Mouse (Mus musculus) gastrocnemius, postnatal 4 days (tissue): ENCODE data around the gene Mtmr6. TPM values are rescaled to one million over a fixed set of nuclear protein-coding genes. Genes with fewer than 3 reads are reported as not detected.
A peak's percentile ranks its signal among the peaks of the same experiment; 100 is the strongest.

Experiments used
- DNase-seq, 2 experiments: peaks; one replicate each; pipeline ENCODE4 v3.0.0; 2021 to 2022; ENCODE audit warnings: low spot score in 2 of 2, mixed read lengths in 2 of 2
- long read RNA-seq, 2 experiments: library from polyadenylated mRNA; stranded (forward); transcript quantifications; one replicate each; pipeline ENCODE4 v2.0.0; 2021
- total RNA-seq, 2 experiments: library from RNA; stranded (reverse); gene quantifications; 2 replicates each; pipeline ENCODE4 v1.2.3; 2021

The Mtmr6 gene
- 10 to 100 TPM; 30.8 to 33.8 TPM for total RNA-seq
- long read RNA-seq, experiment 1, transcript Mtmr6-201 (14 exons, 3,813 nt) = major isoform, 51 of 61 reads
- long read RNA-seq, experiment 1, partial matches to known transcripts = 0 of 61 reads
- long read RNA-seq, experiment 1, other reads (novel, unspliced or antisense) = 9 of 61 reads
- long read RNA-seq, experiment 2, transcript Mtmr6-201 (14 exons, 3,813 nt) = major isoform, 56 of 68 reads
- long read RNA-seq, experiment 2, partial matches to known transcripts = 0 of 68 reads
- long read RNA-seq, experiment 2, other reads (novel, unspliced or antisense) = 11 of 68 reads

DNA sequence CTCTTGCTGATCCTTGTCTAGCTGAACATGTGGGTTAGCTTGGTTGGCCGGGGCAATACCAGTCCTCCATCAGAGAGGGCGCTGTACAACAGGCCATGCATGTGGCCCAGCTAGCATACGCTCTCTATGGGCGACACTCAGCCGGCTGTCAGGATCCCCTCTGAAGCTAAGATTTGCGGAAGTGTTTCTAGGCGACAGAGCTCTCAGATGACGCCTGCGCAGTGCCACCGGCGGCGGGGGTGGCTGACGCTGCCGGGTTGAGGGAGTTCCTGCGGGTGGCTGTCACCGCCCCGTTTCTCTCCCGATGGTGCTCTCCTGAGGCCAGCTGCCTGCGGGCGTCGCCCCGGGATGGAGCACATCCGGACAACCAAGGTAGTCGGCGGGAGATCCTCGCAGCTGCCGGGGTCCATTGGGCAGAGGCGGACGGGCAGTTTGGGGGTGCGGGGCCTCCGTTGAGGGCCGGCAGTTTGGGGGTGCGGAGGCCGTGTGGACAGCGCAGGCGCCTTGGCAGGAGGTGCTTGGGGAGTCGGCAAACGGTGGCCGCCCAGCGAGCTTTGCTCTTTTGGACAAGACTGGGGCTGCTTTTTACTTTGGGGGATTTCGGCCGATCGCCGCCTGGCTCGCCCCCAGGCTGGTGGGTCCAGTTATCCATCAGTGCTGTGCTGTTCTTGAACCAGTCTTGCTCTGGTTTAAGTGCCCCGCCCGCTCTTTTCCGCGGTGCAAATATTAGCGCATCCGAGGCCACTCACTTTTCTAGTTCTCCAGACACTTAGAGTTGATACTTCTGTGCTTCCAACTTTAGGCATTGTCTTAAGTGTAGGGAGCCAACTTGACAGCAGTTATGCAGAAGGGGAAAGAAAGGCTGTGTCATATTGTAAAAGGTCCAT is at the start of gene Mtmr6:
Gene Mtmr6 (plus strand): TSS at position 239 of the 887 bp plus-strand sequence.
- peak; percentile 85 to 91 for DNase-seq

DNA sequence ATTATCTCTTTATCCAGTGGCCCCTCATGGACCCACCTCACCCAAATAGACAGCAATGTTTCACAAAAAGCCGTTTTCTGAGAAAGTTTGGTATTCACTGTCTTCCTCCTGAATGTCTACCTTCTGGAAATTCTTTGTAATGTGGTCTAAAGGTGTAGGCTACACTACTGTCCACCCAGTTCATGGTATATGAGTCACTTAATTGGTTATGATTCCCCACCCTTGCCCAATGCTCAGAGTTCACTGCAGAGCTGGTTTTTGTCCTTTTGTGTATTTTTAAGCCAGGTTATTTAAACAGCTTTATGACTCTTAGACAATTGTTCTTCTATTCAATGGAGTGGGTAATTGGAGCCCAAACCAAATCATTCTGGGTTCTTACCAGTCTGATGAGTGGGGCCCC is 48.9 kb upstream of the Mtmr6 start:
- DNase-seq = no peak

- no peak for DNase-seq
These were observed 47.4 kb upstream of the Mtmr6 start for GRCm38 (mm10) chr14:60217616-60218015.

- DNase-seq = no peak
These were observed 45.1 kb upstream of the Mtmr6 start for GRCm38 (mm10) chr14:60219886-60220285.

DNA sequence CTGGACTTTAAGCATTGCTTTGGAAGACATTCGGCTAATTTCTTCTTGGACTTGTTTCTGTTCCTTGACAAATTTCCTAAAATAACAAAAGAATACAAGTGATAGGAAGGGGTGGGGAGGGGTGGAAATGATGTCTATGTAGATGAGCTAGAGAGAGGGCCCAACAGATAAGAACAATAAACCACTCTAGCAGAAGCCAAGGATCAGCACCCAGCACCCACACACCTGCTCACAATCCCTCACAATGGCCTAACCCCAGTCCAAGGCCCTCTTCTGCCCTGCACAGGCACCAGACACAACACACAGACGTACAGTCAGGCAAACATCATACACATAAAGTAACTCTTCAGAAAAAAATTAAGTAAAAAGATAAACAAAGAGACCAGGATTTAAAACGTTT is 26.5 kb upstream of the Mtmr6 start:
- no peak for DNase-seq

DNA sequence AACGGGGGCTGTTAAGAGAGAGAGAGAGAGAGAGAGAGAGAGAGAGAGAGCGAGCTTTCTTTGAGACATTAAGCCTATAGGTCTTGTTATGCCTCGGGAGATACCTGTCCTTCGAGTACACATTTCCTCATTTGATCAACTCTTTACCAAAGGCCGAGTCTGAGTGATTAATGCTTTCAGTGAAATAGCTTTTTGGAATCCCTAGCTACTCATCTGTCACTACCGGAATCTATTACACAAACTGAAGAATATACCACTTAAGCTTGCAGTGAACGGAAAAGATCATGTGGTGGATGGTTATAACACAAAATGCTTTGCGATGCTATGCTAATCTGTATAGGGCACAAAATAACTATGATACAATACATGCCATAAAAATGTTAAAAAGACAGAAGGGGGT is 14.7 kb upstream of the Mtmr6 start:
- no peak for DNase-seq

- DNase-seq = no peak
These were observed 14.1 kb upstream of the Mtmr6 start for GRCm38 (mm10) chr14:60250879-60251278.

- peak; percentile 94 to 99 for DNase-seq
These were observed 13.6 kb upstream of the Mtmr6 start, which contains the start of the genes Nupl1 and Gm49336 for GRCm38 (mm10) chr14:60251281-60252003. TSS of gene Nupl1 (minus strand) at chr14:60251431. TSS of gene Gm49336 (minus strand) at chr14:60251507.

DNA sequence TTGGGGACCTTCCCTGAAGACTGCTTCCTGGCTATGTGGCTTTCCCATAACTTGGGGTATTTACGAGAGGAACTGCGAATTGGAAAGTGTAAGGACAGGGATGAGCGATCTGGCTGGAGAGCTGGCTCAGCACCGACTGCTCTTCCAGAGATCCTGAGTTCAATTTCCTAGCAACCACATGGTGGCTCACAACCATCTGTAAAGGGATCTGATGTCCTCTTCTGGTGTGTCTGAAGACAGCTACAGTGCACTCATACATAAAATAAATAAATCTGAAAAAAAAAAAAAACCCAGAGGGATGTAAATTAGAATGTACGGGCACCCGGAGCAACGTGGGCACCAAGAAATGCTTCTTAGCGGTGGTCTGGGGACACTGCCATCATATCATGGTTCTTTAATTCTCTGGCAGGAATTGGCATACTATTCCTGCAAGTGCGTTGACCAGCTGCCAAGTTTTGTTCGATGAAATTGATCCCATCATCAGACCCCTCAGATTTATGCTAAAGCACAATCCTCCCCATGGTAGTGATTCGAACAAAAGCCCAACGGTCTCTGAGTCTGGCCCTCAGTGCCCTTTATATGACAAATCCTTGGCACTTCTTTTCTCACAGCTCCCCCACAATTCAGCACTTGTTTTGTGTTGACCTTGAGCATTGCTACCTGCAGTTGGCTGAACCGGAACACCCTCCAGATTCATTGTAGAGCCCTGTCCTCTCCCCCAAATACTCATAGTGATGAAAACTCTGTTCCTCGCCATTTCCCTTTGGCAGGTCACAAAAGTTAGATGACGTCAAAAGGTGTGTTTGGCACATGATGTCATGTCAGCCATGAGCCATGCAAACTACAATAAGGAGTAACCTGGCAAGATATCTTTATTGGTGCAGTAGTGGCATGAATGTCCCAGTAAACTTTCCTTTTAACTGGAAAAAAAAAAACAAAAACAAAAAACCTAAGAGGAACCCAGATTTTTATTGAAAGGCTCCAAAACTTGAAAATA is 12.7 kb upstream of the Mtmr6 start:
- DNase-seq = no peak

- DNase-seq = no peak
These were observed 11.6 kb upstream of the Mtmr6 start for GRCm38 (mm10) chr14:60253466-60253865.

DNA sequence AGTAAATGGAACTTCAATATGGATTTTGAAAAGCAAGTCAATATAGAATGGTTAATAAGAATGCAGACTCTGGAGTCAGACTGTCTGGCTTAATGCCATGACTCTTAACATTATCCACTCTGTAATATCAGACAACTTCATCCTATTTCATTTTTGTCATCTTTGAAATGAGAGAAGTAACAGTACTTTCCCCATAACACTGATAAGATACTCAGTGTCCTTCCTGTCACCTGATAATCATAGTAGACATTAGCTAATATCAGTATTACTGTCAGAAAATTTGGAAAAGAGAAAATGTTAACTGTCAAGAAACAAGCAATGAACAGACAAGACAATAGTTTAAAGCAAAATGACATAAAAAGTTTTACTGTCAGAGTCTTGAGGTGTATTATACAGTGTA is 10.3 kb upstream of the Mtmr6 start:
- DNase-seq = no peak

GRCm38 (mm10) chr14:60256356-60256755 is 8.7 kb upstream of the Mtmr6 start:
- no peak for DNase-seq

DNA sequence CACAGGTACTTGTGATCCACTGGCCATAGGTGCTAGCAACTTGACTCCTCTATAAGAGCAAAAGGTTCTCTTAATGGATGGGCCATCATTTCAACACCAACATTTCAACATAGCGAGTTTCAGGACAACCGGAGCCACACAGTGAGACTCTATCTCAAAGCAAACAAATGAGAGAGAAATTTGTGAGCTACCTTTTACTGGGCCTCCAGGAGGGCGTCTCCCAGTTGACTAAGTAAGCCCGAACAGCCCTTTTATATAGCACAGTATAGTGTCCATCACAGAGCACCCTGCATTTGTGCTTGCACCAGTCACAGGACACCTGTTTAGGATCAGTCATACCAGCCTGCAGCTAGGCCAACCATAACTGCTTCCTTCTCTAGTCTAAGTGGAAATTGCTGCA is 7.9 kb upstream of the Mtmr6 start:
- no peak for DNase-seq

- DNase-seq = no peak
These were observed 7.2 kb upstream of the Mtmr6 start for GRCm38 (mm10) chr14:60257851-60258250.

DNA sequence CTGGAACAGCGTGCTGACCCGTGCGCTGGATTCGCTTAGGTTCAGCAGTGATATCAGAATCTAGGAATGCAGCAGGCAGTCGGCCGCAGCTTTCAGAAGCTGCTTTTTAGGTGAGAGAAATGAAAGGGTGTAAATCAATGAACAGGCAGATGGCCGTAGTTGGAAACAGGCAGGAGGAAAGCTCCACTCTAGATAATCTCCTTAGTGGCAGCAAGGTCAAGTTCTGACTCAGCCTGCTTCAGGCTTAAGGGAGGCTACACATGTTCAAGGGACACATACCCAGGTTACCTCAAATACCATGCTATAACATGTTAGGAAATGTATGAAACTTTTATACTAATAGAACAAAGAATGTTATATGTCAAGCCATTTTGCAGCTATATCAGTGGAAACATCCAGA is 2.7 kb upstream of the Mtmr6 start:
- no peak for DNase-seq

- no peak for DNase-seq
These were observed 4.3 kb downstream of the Mtmr6 start for GRCm38 (mm10) chr14:60269333-60269732.

- no peak for DNase-seq
These were observed 8.3 kb downstream of the Mtmr6 start for GRCm38 (mm10) chr14:60273346-60273745.

DNA sequence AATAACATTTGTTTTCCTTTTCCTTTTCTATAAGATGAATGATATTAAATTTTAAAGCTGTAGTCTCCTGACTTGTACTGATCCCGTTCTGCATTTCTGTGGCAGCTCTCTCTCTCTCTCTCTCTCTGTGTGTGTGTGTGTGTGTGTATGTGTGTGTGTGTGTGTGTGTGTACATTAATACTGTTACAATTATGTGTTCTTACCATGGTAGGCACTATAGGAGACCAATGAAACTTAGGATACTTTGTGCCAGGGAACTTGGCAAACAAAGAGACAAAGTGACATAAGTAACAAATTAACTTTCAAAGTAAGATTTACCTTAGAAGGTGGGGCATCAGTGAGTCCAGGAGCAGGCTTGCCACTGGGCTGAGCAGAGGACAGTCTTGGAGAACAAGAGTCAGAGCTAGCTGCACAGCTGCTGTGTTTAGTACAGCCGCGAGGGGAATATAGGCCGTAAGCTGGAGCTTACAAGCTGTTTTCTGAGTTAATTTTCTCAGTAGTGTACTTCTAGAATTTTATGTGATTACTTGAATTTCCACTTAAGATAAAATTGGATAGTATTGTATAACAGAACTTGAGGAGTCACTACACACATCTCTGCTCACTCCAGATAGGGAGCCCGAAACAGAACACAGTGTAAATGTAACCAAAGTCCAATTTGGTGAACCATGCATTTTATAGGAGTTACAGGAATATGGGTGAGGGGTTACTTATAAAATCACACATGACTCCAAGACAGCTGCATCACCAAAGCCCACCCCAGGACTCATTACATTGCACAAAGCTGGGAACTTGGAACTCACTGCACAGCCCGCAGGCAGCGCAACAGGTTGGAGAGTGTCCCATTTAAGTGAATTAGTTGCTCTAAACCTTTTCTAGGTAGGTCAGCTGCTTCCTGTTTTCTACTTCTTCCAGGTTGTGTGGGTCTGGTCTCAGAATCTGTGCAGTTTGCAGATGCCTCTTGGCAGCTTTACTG is 10.6 kb downstream of the Mtmr6 start:
- no peak for DNase-seq

- DNase-seq = no peak
These were observed 21.3 kb downstream of the Mtmr6 start for GRCm38 (mm10) chr14:60286194-60286863.
